Mouse (Mus musculus) forebrain, postnatal 0 days (tissue): ENCODE results near the gene Gcnt2. TPM values are rescaled to one million over a fixed set of nuclear protein-coding genes. Genes with fewer than 3 reads are reported as not detected.
"Not testable (repeated sequence)": the region's sequence is repeated elsewhere in the genome, so short reads cannot be mapped to it uniquely, and the experiment has no call there.

Experiments used
- ATAC-seq: fragments of 200-750 bp; cut with Nextera tagmentation; 2 replicates; pipeline ENCODE4 v1.8.0; 2017; ENCODE audit warnings: mild to moderate bottlenecking, moderate library complexity
- DNase-seq: peaks from one replicate; pipeline ENCODE4 v3.0.0-alpha.2; 2015
- H3K27ac ChIP-seq: fragments of 300-500 bp; sonication (generic); 2 replicates; pipeline ENCODE4 v1.5.1; 2014; ENCODE audit warnings: low read depth, mild to moderate bottlenecking, antibody characterized with exemption, low read length, moderate library complexity, mixed read lengths
- H3K27me3 ChIP-seq: fragments of 300-500 bp; sonication (generic); 2 replicates; pipeline ENCODE4 v1.6.1; 2014; ENCODE audit warnings: mild to moderate bottlenecking, low read length, mixed read lengths; ENCODE audit not compliant: insufficient read depth
- H3K36me3 ChIP-seq: fragments of 300-500 bp; sonication (generic); 2 replicates; pipeline ENCODE4 v1.6.1; 2014; ENCODE audit warnings: mild to moderate bottlenecking, moderate library complexity; ENCODE audit not compliant: insufficient read depth
- H3K4me1 ChIP-seq: fragments of 300-500 bp; sonication (generic); 2 replicates; pipeline ENCODE4 v1.6.1; 2014; ENCODE audit warnings: antibody characterized with exemption; ENCODE audit not compliant: insufficient read depth
- H3K4me2 ChIP-seq: fragments of 300-500 bp; sonication (generic); 2 replicates; pipeline ENCODE4 v1.6.1; 2014; ENCODE audit warnings: low read depth, mild to moderate bottlenecking, moderate library complexity
- H3K4me3 ChIP-seq: fragments of 300-500 bp; sonication (generic); 2 replicates; pipeline ENCODE4 v1.5.1; 2014; ENCODE audit warnings: low read depth, low read length, mixed read lengths
- H3K9ac ChIP-seq: fragments of 300-500 bp; sonication (generic); 2 replicates; pipeline ENCODE4 v1.6.1; 2014; ENCODE audit warnings: mild to moderate bottlenecking
- H3K9me3 ChIP-seq: fragments of 300-500 bp; sonication (generic); 2 replicates; pipeline ENCODE4 v1.6.1; 2016; ENCODE audit warnings: low read length
- CTCF ChIP-seq: sonication (generic); IDR thresholded peaks from 2 replicates; pipeline ENCODE4 v1.5.1; 2016; ENCODE audit warnings: antibody characterized with exemption, control low read depth, low read depth
- WGBS: fragments of 180-500 bp; shearing (Covaris S2); extraction: QIAGEN DNeasy Blood & Tissue Kit; methylation state at CpG from one replicate; pipeline ENCODE4 v1.1.7; 2014; 5-methylcytosine and 5-hydroxymethylcytosine counted together
- polyA plus RNA-seq: library from polyadenylated mRNA; unstranded; fragments of >200 nt; fragmentation: Nextera tagmentation; extraction: Ambion mirVana; gene quantifications from 2 replicates; pipeline ENCODE4 v1.2.1, GENCODE M21; 2015
- total RNA-seq: library from RNA; depleted of rRNA; stranded (reverse); fragments of >200 nt; gene quantifications from 2 replicates; pipeline ENCODE4 v1.2.3, GENCODE M21; 2014

Gcnt2 gene
- total and polyA plus RNA-seq, 2 experiments from 2014 or later = 3.3 to 8.2 TPM

DNA sequence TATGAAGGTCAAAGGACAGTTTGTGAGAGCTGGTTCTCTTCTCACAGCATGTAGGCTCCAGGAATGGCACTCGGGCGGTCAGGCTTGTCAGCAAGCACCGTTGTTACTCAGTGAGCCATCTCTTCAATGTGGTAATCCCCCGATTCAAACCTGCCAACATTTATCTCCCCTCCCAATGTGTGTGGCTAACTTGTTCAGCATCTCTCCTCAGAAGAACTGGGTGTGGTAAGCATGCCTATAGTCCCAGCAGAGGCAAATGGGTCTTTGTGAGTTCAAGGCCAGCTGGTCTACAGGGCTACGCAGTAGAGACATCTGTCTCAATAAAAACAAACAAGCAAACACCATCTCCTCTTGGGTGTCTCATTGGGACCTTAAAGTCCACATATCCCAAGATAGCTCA lies 113.4 kb downstream of the Gcnt2 start:
- no peaks in the 10 kb centered on the region for H3K4me1 ChIP-seq
- 90% methylated on average over 5 of the region's 5 CpGs for WGBS
- ATAC-seq = no peak
- no peaks in the 10 kb centered on the region for H3K36me3 ChIP-seq
- H3K27ac ChIP-seq = no peak overlapping the region
- no peak for DNase-seq
- H3K9me3 ChIP-seq = no peaks in the 10 kb centered on the region
- H3K4me3 ChIP-seq = no peak overlapping the region
- no peak overlapping the region for H3K4me2 ChIP-seq
- H3K27me3 ChIP-seq = no peaks in the 10 kb centered on the region
- TF ChIP-seq CTCF = no peak
- H3K9ac ChIP-seq = no peak overlapping the region

GRCm38 (mm10) chr13:40977609-40978008 lies 118.1 kb downstream of the Gcnt2 start:
- WGBS = 11% methylated on average over 7 of the region's 7 CpGs
- H3K27me3 ChIP-seq = no peaks in the 10 kb centered on the region

GRCm38 (mm10) chr13:40978652-40979051 lies 119.1 kb downstream of the Gcnt2 start:
- Histone ChIP-seq H3K27me3 (no peaks in the 10 kb centered on the region), H3K4me2 (no peak overlapping the region), H3K4me3 (no peak overlapping the region), H3K9me3 (no peaks in the 10 kb centered on the region), H3K9ac (no peak overlapping the region), H3K27ac (no peak overlapping the region), H3K36me3 (no peaks in the 10 kb centered on the region), H3K4me1 (no peaks in the 10 kb centered on the region)
- WGBS = 80% methylated on average over 4 of the region's 4 CpGs
- DNase-seq = no peak
- ATAC-seq = no peak
- TF ChIP-seq CTCF = no peak

More at GRCm38 (mm10) chr13:40977609-40978008, 118.1 kb downstream of the Gcnt2 start:
- Histone ChIP-seq H3K4me3 (no peak overlapping the region), H3K9ac (no peak overlapping the region), H3K4me2 (no peak overlapping the region), H3K4me1 (no peaks in the 10 kb centered on the region), H3K27ac (no peak overlapping the region), H3K36me3 (no peaks in the 10 kb centered on the region), H3K9me3 (no peaks in the 10 kb centered on the region)
- peak; percentile 58 for TF ChIP-seq CTCF
- no peak for ATAC-seq
- DNase-seq = no peak

- no peak for ATAC-seq
- Histone ChIP-seq H3K4me2 (no peak overlapping the region), H3K9me3 (no peaks in the 10 kb centered on the region), H3K4me3 (no peak overlapping the region), H3K4me1 (no peaks in the 10 kb centered on the region), H3K9ac (no peak overlapping the region), H3K36me3 (no peaks in the 10 kb centered on the region), H3K27ac (no peak overlapping the region), H3K27me3 (no peaks in the 10 kb centered on the region)
- 62% methylated on average over 2 of the region's 2 CpGs for WGBS
- peak; percentile 11; the same call in 1 of the 2 replicates for TF ChIP-seq CTCF
- DNase-seq = no peak
These were observed 119.8 kb downstream of the Gcnt2 start for GRCm38 (mm10) chr13:40979321-40979720.

DNA sequence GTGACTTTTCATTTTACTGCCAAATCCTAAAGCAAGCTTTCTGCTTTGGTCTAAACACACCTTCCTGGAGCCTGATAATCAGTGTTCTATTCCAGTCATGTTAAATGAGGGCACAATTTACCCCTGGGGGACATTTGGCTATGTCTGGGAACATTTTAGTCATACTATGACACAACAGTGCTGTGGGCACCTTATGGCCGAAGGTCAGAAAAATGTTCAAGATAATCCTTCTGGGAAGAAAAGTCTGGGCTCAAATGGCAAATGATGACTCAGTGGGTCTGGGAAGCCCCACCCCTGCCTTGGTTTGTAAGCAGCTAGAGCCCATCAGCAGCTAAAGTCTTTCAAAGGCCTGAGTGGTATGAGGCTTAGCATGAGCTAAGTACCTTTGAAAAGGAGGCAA lies 123.2 kb downstream of the Gcnt2 start:
- ATAC-seq (no peak), DNase-seq (no peak)
- Histone ChIP-seq H3K27me3 (no peaks in the 10 kb centered on the region), H3K4me3 (no peak overlapping the region), H3K27ac (no peak overlapping the region), H3K4me2 (no peak overlapping the region), H3K9me3 (no peaks in the 10 kb centered on the region), H3K9ac (no peak overlapping the region), H3K4me1 (no peaks in the 10 kb centered on the region), H3K36me3 (no peaks in the 10 kb centered on the region)
- 81% methylated on average over 1 of the region's 1 CpGs for WGBS
- no peak for TF ChIP-seq CTCF

- Histone ChIP-seq H3K4me3 (no peak overlapping the region), H3K9ac (no peak overlapping the region), H3K36me3 (no peaks in the 10 kb centered on the region), H3K4me1 (no peaks in the 10 kb centered on the region), H3K4me2 (no peak overlapping the region), H3K27me3 (no peaks in the 10 kb centered on the region), H3K27ac (no peak overlapping the region), H3K9me3 (no peaks in the 10 kb centered on the region)
- WGBS = 94% methylated on average over 5 of the region's 5 CpGs
- no peak for TF ChIP-seq CTCF
- DNase-seq (no peak), ATAC-seq (no peak)
These were observed 126.5 kb downstream of the Gcnt2 start for GRCm38 (mm10) chr13:40986081-40986480.

DNA sequence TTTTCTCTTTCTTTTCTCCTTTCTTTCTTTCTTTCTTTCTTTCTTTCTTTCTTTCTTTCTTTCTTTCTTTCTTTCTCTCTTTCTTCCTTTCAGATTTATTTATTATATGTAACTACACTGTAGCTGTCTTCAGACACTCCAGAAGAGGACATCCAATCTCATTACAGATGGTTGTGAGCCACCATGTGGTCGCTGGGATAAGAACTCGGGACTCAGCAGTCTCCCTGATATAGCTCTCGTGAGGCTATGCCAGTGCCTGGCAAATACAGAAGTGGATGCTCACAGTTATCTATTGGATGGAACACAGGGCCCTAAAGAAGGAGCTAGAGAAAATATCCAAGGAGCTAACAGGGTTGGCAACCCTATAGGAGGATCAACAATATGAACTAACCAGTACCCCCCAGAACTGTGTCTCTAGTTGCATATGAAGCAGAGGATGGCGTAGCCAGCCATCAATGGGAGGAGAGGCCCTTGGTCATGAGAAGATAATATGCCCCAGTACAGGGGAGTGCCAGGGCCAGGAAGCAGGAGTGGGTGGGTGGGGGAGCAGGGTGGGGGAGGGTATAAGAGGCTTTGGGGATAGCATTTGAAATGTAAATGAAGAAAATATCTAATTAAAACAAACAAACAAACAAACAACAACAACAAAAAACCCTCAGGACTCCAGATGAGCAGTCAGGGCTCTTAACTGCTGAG lies 128.2 kb downstream of the Gcnt2 start:
- not testable (repeated sequence) for H3K9ac ChIP-seq, DNase-seq, H3K9me3 ChIP-seq, H3K4me3 ChIP-seq, H3K4me2 ChIP-seq, H3K36me3 ChIP-seq, ATAC-seq, H3K27ac ChIP-seq, H3K27me3 ChIP-seq, H3K4me1 ChIP-seq
- WGBS = 79% methylated on average over 4 of the region's 4 CpGs
